Mouse (Mus musculus): Measurements from ENCODE around the gene Gal3st4.

The Gal3st4 gene

GRCm38 (mm10) chr5:138272409-138272923 lies at the start of gene Gal3st4:
TSS of gene Gal3st4 (minus strand) at chr5:138272840.
- no peak for DNase-seq (ENCODE audit: low spot score)

GRCm38 (mm10) chr5:138312795-138313194 lies 40.2 kb upstream of the Gal3st4 start:
- DNase-seq (ENCODE audit: low spot score), result no peak

- no peak for DNase-seq (ENCODE audit: low spot score)
These were observed 27.0 kb upstream of the Gal3st4 start for GRCm38 (mm10) chr5:138299613-138300012.

GRCm38 (mm10) chr5:138294158-138294557 lies 21.5 kb upstream of the Gal3st4 start:
- no peak for DNase-seq (ENCODE audit: low spot score)

GRCm38 (mm10) chr5:138291638-138292037 lies 19.0 kb upstream of the Gal3st4 start:
- no peak for DNase-seq (ENCODE audit: low spot score)

GRCm38 (mm10) chr5:138287861-138288260 lies 15.2 kb upstream of the Gal3st4 start:
- no peak for DNase-seq (ENCODE audit: low spot score)

GRCm38 (mm10) chr5:138283540-138283939 lies 10.9 kb upstream of the Gal3st4 start:
- DNase-seq (ENCODE audit: low spot score), result no peak

DNA sequence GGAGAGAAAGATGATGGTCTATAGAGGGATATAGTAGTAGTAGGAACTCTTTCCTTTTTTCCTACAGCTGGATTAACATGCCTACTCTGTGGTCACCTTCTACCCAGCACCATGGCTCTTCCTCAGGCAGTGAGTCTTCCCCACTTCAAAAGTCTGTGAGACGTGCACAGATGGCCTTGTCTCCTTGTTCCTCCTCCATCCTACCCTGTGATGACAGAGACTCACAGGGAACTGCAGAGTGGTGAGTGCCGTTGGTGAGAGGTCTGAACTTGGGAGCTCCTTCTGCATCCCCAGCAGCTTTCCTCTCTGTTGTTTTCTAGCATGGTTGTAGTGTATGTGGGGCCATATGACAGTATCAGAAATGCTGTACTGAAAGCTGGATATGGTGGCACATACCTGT lies 9.2 kb upstream of the Gal3st4 start:
- no peak for DNase-seq (ENCODE audit: low spot score)

DNA sequence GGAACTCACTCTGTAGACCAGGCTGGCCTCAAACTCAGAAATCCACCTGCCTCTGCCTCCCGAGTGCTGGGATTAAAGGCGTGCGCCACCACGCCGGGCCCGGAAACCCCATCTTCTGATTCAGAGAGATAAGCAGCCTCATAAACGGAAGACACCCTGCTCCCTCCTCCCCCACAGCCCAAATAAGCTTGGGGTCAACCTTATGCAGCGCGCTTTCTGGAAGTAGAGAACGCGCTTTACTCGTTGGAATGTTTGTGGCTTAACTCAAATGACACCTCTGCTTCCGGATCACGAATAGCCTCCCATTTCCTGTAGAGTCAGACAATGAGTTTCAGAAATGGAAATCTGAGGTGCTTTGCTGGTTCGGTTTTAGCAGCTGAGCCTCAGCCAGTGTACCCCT lies 8.2 kb upstream of the Gal3st4 start:
- no peak for DNase-seq (ENCODE audit: low spot score)

- no peak for DNase-seq (ENCODE audit: low spot score)
These were observed 7.8 kb upstream of the Gal3st4 start for GRCm38 (mm10) chr5:138280425-138280768.

DNA sequence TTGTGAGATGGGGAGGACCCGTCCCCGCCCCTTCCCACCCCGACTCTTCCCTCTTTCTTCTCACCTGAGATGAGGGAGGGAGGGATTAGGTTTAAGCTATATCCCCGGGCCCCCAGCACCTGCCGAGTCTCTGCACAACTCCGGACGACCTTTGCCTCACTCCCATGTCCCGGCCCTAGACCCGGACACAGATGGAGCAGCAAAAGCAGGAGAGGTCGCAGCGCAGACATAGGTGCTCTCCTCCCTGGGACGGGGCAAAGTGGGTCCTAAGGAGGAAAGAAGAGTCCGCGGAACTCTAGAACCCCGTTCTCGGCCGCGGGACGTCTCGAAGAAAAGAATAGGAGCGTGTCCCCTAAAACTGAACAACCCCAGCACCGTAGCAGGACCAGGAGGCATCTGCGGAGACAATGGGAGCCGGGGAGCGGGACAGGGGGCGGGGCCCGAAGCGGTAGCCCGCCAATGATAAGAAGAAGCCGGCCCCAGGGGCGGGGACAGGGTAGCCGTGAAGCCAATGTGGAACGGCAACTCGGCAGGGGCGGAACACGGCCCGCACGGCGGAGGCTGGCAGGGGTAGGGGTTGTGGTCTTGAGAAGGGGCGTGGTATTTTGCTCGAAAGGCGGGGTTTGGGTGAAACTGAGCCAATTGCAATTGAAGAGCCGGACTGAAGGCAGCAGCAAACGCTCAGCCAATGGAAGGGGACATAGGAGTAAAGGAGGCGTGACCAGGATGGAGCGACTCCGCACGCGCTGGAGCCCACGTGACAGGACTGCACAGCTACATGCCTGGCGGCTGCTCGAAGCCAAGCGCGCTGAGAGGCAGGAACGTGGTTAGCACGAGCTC lies 7.2 kb upstream of the Gal3st4 start, which contains the start of the genes Gm43720, Gpc2 and Stag3:
Gm43720 (minus strand) TSS at position 374 of the 840 bp plus-strand sequence.
Gpc2 (minus strand) TSS at position 421 of the 840 bp plus-strand sequence.
Stag3 (plus strand) TSS at position 656 of the 840 bp plus-strand sequence.
- DNase-seq (ENCODE audit: low spot score), result no peak

GRCm38 (mm10) chr5:138277994-138278393 lies 5.4 kb upstream of the Gal3st4 start:
- no peak for DNase-seq (ENCODE audit: low spot score)

GRCm38 (mm10) chr5:138275216-138276050 lies 2.8 kb upstream of the Gal3st4 start:
- no peak for DNase-seq (ENCODE audit: low spot score)

DNA sequence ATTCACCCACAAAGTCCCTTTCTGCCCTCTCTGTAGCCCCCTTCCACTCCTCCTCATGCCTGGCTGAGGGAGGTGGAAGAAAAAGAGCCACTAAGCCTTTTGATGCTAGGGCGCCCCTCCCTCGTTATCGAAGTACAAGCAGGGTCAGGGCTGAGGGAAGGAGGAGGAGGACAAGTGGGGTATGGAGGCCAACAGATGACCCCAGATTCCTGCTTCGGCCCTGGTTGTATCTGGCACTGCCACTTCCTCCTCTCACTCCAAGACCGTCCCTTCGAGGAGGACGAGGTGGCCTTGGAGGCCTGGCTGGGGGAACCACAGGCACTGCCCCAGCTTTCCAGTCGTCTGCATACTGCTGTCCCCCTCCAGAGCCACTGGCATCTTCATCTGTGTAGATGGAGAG lies 1.5 kb upstream of the Gal3st4 start:
- no peak for DNase-seq (ENCODE audit: low spot score)

DNA sequence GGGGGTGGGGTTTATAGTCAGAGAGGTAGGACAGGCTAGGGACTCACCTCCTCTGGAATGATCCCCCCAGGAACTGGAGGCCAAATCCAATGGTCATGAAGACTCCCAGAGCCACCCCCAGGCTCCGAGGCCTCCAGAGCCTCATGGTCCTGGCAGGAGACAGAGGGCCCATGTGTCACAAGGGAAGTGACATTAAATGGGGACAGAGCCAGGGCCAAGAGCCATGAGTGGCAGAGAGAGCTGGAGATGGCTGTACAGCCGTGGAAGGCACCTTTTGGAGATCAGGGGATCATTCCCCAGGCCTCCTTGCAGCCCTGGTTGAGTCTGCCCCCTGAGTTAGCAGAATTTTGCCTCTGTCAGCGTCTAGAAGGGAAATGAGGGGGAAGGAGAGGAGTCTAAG lies 1.4 kb downstream of the Gal3st4 start:
- DNase-seq (ENCODE audit: low spot score), result no peak

DNA sequence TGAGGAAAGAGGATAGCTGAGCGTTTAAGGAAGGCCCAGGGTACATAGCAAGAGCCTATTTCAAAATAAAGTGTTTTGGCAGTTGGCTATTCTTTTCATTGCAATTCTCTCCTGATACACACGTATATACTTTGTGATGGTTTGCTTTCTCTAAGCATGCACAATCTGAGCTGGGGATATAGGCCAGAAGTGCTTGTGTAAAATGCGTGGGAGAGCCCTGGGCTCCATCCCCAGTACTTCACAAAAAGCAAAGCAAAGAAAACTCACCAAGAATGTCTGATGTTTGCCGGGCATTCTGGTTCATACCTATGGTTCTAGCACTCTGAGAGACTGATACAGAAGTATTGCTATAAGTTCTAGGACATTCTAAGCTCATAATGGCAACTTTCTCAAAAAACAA lies 3.7 kb downstream of the Gal3st4 start:
- no peak for DNase-seq (ENCODE audit: low spot score)

GRCm38 (mm10) chr5:138267114-138267513 lies 5.5 kb downstream of the Gal3st4 start:
- no peak for DNase-seq (ENCODE audit: low spot score)

DNA sequence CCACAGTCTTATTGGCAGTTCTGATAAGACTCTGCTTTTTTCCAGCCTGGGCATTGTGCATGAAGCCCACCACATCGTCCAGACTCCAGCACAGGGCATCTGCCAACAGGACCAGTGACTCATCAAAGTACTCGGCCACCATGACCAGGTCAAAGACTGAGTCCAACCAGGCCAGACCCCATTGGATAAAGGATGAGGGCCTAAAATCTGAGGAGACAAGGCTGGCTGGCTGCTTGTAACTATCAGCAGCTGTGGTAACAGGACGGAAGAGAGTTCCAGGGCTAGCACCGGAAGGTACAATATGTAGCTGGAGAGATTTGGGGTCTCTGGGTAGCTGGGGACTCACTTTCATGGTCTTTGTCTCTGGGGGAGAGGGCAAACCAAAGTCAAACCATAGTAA lies 6.9 kb downstream of the Gal3st4 start:
- no peak for DNase-seq (ENCODE audit: low spot score)

DNA sequence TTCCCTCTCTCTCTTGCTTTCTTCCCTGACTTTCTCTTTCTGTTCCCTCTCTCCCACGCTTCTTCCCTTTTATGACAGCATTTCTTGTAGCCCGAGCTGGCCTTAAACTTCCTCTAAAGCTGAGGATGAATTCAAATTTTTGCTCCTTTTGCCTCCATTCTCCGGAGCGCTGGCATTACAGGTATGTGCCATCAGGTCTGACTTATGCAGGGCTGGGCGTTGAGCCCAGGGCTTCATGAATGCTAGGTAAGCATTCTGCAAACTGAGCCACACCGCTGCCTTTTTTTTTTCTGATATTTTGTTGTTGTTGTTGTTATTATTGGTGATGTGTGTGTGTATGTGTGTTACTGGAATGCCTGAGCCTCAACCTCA lies 8.4 kb downstream of the Gal3st4 start:
- DNase-seq (ENCODE audit: low spot score), result no peak

- peak; percentile 97 for DNase-seq (ENCODE audit: low spot score)
These were observed 9.1 kb downstream of the Gal3st4 start, which contains the start of gene BC037034 for GRCm38 (mm10) chr5:138263260-138264206. TSS of gene BC037034 (minus strand) at chr5:138264033.

DNA sequence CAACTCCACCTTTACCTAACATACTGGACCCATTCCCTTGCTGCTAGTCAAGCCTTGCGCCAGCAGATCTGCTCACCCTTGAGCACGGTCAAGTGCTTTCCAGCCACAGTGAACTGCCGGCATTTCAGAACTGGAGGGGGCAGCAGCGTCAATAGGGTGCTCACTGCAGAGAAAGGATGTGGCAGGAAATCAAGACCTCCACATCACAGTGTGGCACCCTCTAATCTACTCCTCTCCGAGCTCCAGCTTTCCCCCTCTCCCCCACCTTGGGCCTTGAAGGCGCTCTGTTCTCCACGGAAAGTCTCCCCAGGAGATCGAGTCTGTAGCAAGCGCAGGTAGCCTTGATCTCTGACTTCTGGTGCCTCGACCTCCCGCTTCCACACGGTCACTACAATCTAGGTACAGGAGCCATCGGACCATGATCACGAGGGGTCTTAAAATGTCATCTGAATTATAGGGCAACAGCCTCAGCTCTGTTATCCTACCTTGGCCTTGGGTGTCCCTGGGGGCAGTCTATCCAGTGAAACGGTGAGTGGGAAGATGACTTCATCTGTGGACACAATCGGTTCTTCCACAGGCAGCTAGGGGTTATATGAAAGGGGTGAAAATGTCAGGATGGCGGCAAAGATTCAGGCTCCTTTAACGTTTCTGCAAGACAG lies 9.9 kb downstream of the Gal3st4 start:
- DNase-seq (ENCODE audit: low spot score), result no peak
